Mouse (Mus musculus) midbrain, embryonic 15.5 days (tissue): ENCODE results near the gene Phlpp1. TPM values are rescaled to one million over a fixed set of nuclear protein-coding genes. Genes with fewer than 3 reads are reported as not detected.
A peak's percentile ranks its signal among the peaks of the same experiment; 100 is the strongest.

ENCODE experiments used
- ATAC-seq: fragments of 200-750 bp; cut with Nextera tagmentation; replicated peaks from 2 replicates; pipeline ENCODE4 v1.8.0; 2017; ENCODE audit warnings: moderate TSS enrichment
- H3K27ac ChIP-seq: fragments of 300-500 bp; sonication (generic); 2 replicates; pipeline ENCODE4 v1.5.1; 2015; ENCODE audit warnings: mild to moderate bottlenecking, inconsistent platforms
- H3K27me3 ChIP-seq: fragments of 300-500 bp; sonication (generic); replicated peaks from 2 replicates; pipeline ENCODE4 v1.6.1; 2015; ENCODE audit warnings: inconsistent platforms
- H3K36me3 ChIP-seq: fragments of 300-500 bp; sonication (generic); replicated peaks from 2 replicates; pipeline ENCODE4 v1.6.1; 2015; ENCODE audit warnings: inconsistent platforms
- H3K4me1 ChIP-seq: fragments of 300-500 bp; sonication (generic); 2 replicates; pipeline ENCODE4 v1.6.1; 2015; ENCODE audit warnings: inconsistent platforms
- H3K4me2 ChIP-seq: fragments of 300-500 bp; sonication (generic); 2 replicates; pipeline ENCODE4 v1.6.1; 2015; ENCODE audit warnings: inconsistent platforms, mild to moderate bottlenecking, moderate library complexity
- H3K4me3 ChIP-seq: fragments of 300-500 bp; sonication (generic); 2 replicates; pipeline ENCODE4 v1.5.1; 2015; ENCODE audit warnings: mild to moderate bottlenecking, inconsistent platforms
- H3K9ac ChIP-seq: fragments of 300-500 bp; sonication (generic); 2 replicates; pipeline ENCODE4 v1.6.1; 2015; ENCODE audit warnings: mild to moderate bottlenecking, inconsistent platforms
- H3K9me3 ChIP-seq: fragments of 300-500 bp; sonication (generic); 2 replicates; pipeline ENCODE4 v1.6.1; 2016; ENCODE audit warnings: inconsistent platforms
- WGBS: fragments of 180-500 bp; shearing (Covaris S2); methylation state at CpG from one replicate; pipeline ENCODE4 v1.1.7; 2015; ENCODE audit warnings: mixed read lengths; 5-methylcytosine and 5-hydroxymethylcytosine counted together
- polyA plus RNA-seq: library from polyadenylated mRNA; unstranded; fragments of >200 nt; fragmentation: Nextera tagmentation; extraction: Ambion mirVana; gene quantifications from 2 replicates; pipeline ENCODE4 v1.2.1, GENCODE M21; 2015

Gene Phlpp1
- polyA plus RNA-seq, 1 experiment from 2014 or later: 8.0 TPM

DNA sequence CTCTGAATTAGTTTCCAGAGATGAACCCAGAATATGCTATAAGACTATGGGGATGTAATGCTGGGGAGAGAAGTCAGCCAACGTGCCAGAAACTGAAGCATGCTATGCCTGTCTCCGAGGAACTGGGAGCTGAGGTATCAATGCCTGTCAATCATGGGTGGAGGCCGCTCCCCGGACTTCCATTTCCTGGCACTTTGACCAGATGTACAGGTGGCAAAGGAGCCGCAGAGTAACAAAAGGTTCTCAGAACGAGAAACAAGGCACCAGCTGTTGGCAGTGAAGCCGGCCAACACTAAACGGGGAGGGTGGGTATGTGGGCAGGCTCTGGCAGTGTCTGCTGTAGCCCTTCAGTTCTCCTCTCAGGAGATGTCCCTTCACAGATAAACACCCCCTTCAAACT, 256.6 kb downstream of the Phlpp1 start:
- Histone ChIP-seq H3K4me2 (no peak overlapping the region), H3K9ac (no peak overlapping the region), H3K9me3 (no peaks in the 10 kb centered on the region), H3K27me3 (no peaks in the 10 kb centered on the region), H3K4me3 (no peak overlapping the region), H3K36me3 (no peaks in the 10 kb centered on the region), H3K27ac (no peak overlapping the region), H3K4me1 (no peaks in the 10 kb centered on the region)
- ATAC-seq: peak; percentile 73
- WGBS: 42% methylated on average over 8 of the region's 8 CpGs

DNA sequence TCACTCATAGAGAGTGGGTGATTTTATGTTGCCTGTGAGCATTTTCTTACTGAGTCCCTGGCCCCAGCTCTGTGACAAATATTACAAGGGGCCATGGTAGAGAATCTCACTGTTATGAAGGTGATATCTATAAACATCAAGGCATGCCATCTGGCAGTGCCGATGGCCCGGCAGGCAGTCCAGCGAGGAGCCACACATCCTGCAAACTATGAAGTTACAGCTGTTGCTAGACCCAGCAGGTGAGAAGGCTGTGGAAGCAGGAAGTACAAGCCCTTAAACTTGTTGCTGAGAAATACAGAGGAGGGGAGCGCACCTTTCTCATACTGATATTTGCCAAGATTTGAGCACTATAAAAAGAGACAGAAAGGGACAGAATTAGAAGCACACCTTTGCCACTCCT, 257.0 kb downstream of the Phlpp1 start:
- Histone ChIP-seq H3K4me2 (no peak overlapping the region), H3K4me1 (no peaks in the 10 kb centered on the region), H3K27me3 (no peaks in the 10 kb centered on the region), H3K36me3 (no peaks in the 10 kb centered on the region), H3K27ac (no peak overlapping the region), H3K4me3 (no peak overlapping the region), H3K9me3 (no peaks in the 10 kb centered on the region), H3K9ac (no peak overlapping the region)
- ATAC-seq: peak; percentile 48; the same call in 1 of the 2 replicates
- 78% methylated on average over 4 of the region's 4 CpGs for WGBS

DNA sequence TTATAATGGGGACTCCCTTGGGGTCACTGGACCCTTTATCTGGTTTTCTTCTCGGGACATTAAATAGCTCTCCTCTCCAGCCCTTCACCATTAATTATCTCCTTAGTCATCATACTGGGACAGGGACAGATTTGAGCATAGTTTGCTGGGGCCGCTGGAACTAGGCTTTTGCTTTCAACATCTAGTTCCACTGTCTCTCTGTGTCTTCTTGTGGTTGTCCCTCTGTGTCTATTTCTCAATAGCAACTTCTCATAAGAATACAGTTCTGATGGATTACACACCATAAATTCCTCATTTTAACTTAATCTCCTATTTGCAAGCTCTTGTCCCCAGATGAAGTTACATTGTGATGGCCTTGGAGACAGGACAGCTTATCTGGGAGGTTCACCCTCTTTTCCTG, 262.0 kb downstream of the Phlpp1 start:
- Histone ChIP-seq H3K27ac (no peak overlapping the region), H3K9me3 (no peaks in the 10 kb centered on the region), H3K27me3 (no peaks in the 10 kb centered on the region), H3K4me2 (no peak overlapping the region), H3K4me3 (no peak overlapping the region), H3K9ac (no peak overlapping the region), H3K36me3 (no peaks in the 10 kb centered on the region), H3K4me1 (no peaks in the 10 kb centered on the region)
- 42% methylated on average over 2 of the region's 2 CpGs for WGBS
- ATAC-seq: no peak

Other genes with a start within 250 kb of the Phlpp1 start
- 2.3 and 2.7 TPM in 2 replicates for gene Zcchc2, start 181.3 kb upstream of the Phlpp1 start, polyA plus RNA-seq